Mouse (Mus musculus): Measurements from ENCODE around the gene 2410004B18Rik. TPM values are rescaled to one million over a fixed set of nuclear protein-coding genes. Genes with fewer than 3 reads are reported as not detected.
"Not testable (repeated sequence)": the region's sequence is repeated elsewhere in the genome, so short reads cannot be mapped to it uniquely, and the experiment has no call there.

Gene 2410004B18Rik
- polyA plus RNA-seq, 1 experiment from 2014 or later: 36.4 TPM

GRCm38 (mm10) chr3:145953411-145953810, 15.6 kb downstream of the 2410004B18Rik start:
- no peak overlapping the region for H3K4me3 ChIP-seq (ENCODE audit: low read depth, low read length)
- H3K27ac ChIP-seq (replicated peaks): no peak overlapping the region
- H3K36me3 ChIP-seq (ENCODE audit: control insufficient read depth, insufficient read depth, low read length): no peaks in the 10 kb centered on the region
- H3K4me2 ChIP-seq (replicated peaks; ENCODE audit: low read depth): no peak overlapping the region
- 64% methylated on average over 2 of the region's 2 CpGs for WGBS
- no peaks in the 10 kb centered on the region for H3K4me1 ChIP-seq (replicated peaks; ENCODE audit: control insufficient read depth, insufficient read depth)
- H3K27me3 ChIP-seq (ENCODE audit: control insufficient read depth, insufficient read depth, low read length): no peaks in the 10 kb centered on the region
- no peak for ATAC-seq (ENCODE audit: low FRiP score, low TSS enrichment)
- DNase-seq (ENCODE audit: low spot score): no peak
- no peaks in the 10 kb centered on the region for H3K9me3 ChIP-seq (ENCODE audit: control insufficient read depth, low read length)
- no peak overlapping the region for H3K9ac ChIP-seq (ENCODE audit: low read length)
- TF ChIP-seq EP300 (optimal IDR thresholded peaks at IDR 0.05) (no peak), CTCF (IDR thresholded peaks at IDR 0.05; ENCODE audit: low read depth) (no peak)

- no peak overlapping the region for H3K27ac ChIP-seq (replicated peaks)
- no peak overlapping the region for H3K4me3 ChIP-seq (ENCODE audit: low read depth, low read length)
- no peak overlapping the region for H3K4me2 ChIP-seq (replicated peaks; ENCODE audit: low read depth)
- TF ChIP-seq EP300 (optimal IDR thresholded peaks at IDR 0.05) (no peak), CTCF (IDR thresholded peaks at IDR 0.05; ENCODE audit: low read depth) (no peak)
- ATAC-seq (ENCODE audit: low FRiP score, low TSS enrichment): no peak
- DNase-seq (ENCODE audit: low spot score): no peak
- no peak overlapping the region for H3K9ac ChIP-seq (ENCODE audit: low read length)
- H3K36me3 ChIP-seq (ENCODE audit: control insufficient read depth, insufficient read depth, low read length): no peaks in the 10 kb centered on the region
- whole genome bisulfite sequencing: 39% methylated on average over 1 of the region's 1 CpGs
- H3K4me1 ChIP-seq (replicated peaks; ENCODE audit: control insufficient read depth, insufficient read depth): no peaks in the 10 kb centered on the region; the same call in 1 of the 2 replicates
- no peaks in the 10 kb centered on the region for H3K9me3 ChIP-seq (ENCODE audit: control insufficient read depth, low read length)
- H3K27me3 ChIP-seq (ENCODE audit: control insufficient read depth, insufficient read depth, low read length): no peaks in the 10 kb centered on the region
Observed at GRCm38 (mm10) chr3:145959824-145960223, 22.0 kb downstream of the 2410004B18Rik start.

GRCm38 (mm10) chr3:145962411-145962810, 24.6 kb downstream of the 2410004B18Rik start:
- no peak overlapping the region for H3K4me3 ChIP-seq (ENCODE audit: low read depth, low read length)
- H3K27ac ChIP-seq (replicated peaks): no peak overlapping the region
- DNase-seq (ENCODE audit: low spot score) (peak; percentile 57), ATAC-seq (ENCODE audit: low FRiP score, low TSS enrichment) (no peak)
- 38% methylated on average over 9 of the region's 9 CpGs for WGBS
- TF ChIP-seq EP300 (optimal IDR thresholded peaks at IDR 0.05) (no peak), CTCF (IDR thresholded peaks at IDR 0.05; ENCODE audit: low read depth) (no peak)
- H3K27me3 ChIP-seq (ENCODE audit: control insufficient read depth, insufficient read depth, low read length): no peaks in the 10 kb centered on the region
- no peak overlapping the region for H3K4me2 ChIP-seq (replicated peaks; ENCODE audit: low read depth)
- no peaks in the 10 kb centered on the region for H3K36me3 ChIP-seq (ENCODE audit: control insufficient read depth, insufficient read depth, low read length)
- H3K9ac ChIP-seq (ENCODE audit: low read length): no peak overlapping the region
- no peaks in the 10 kb centered on the region; the same call in none of the 2 replicates for H3K4me1 ChIP-seq (replicated peaks; ENCODE audit: control insufficient read depth, insufficient read depth)
- H3K9me3 ChIP-seq (ENCODE audit: control insufficient read depth, low read length): no peaks in the 10 kb centered on the region

- Histone ChIP-seq H3K36me3 (ENCODE audit: control insufficient read depth, insufficient read depth, low read length) (no peaks in the 10 kb centered on the region), H3K27ac (replicated peaks) (peak overlapping the region; percentile 81), H3K4me1 (replicated peaks; ENCODE audit: control insufficient read depth, insufficient read depth) (no peaks in the 10 kb centered on the region; the same call in none of the 2 replicates), H3K9ac (ENCODE audit: low read length) (no peak overlapping the region), H3K27me3 (ENCODE audit: control insufficient read depth, insufficient read depth, low read length) (no peaks in the 10 kb centered on the region), H3K4me3 (ENCODE audit: low read depth, low read length) (no peak overlapping the region; the same call in 1 of the 2 replicates), H3K9me3 (ENCODE audit: control insufficient read depth, low read length) (no peaks in the 10 kb centered on the region), H3K4me2 (replicated peaks; ENCODE audit: low read depth) (peak overlapping the region; percentile 36)
- 31% methylated on average over 31 of the region's 31 CpGs for WGBS
- TF ChIP-seq CTCF (IDR thresholded peaks at IDR 0.05; ENCODE audit: low read depth): no peak
- 0 out of 2 replicates have a peak, but pooled peaks have one; percentile 31 for ATAC-seq (ENCODE audit: low FRiP score, low TSS enrichment)
- peak; percentile 41 for DNase-seq (ENCODE audit: low spot score)
Observed at GRCm38 (mm10) chr3:145963101-145964017, 25.5 kb downstream of the 2410004B18Rik start.

- Histone ChIP-seq H3K27me3 (ENCODE audit: control insufficient read depth, insufficient read depth, low read length) (no peaks in the 10 kb centered on the region), H3K4me1 (replicated peaks; ENCODE audit: control insufficient read depth, insufficient read depth) (no peaks in the 10 kb centered on the region; the same call in none of the 2 replicates), H3K36me3 (ENCODE audit: control insufficient read depth, insufficient read depth, low read length) (no peaks in the 10 kb centered on the region), H3K4me2 (replicated peaks; ENCODE audit: low read depth) (peak overlapping the region; percentile 36), H3K9me3 (ENCODE audit: control insufficient read depth, low read length) (no peaks in the 10 kb centered on the region), H3K27ac (replicated peaks) (peak overlapping the region; percentile 81), H3K9ac (ENCODE audit: low read length) (peak overlapping the region; percentile 23; the same call in 1 of the 2 replicates), H3K4me3 (ENCODE audit: low read depth, low read length) (peak overlapping the region; percentile 6; the same call in 1 of the 2 replicates)
- peak; percentile 66 for DNase-seq (ENCODE audit: low spot score)
- WGBS: 35% methylated on average over 10 of the region's 10 CpGs
- TF ChIP-seq EP300 (optimal IDR thresholded peaks at IDR 0.05) (no peak), CTCF (IDR thresholded peaks at IDR 0.05; ENCODE audit: low read depth) (no peak)
- ATAC-seq (ENCODE audit: low FRiP score, low TSS enrichment): peak; percentile 87
Observed at GRCm38 (mm10) chr3:145964018-145964387, 26.2 kb downstream of the 2410004B18Rik start.

- no peaks in the 10 kb centered on the region for H3K9me3 ChIP-seq (ENCODE audit: control insufficient read depth, low read length)
- peak; percentile 93 for ATAC-seq (ENCODE audit: low FRiP score, low TSS enrichment)
- H3K4me3 ChIP-seq (ENCODE audit: low read depth, low read length): 0 out of 2 replicates have a peak overlapping the region, but pooled peaks have one; percentile 6
- no peak overlapping the region for H3K9ac ChIP-seq (ENCODE audit: low read length)
- no peaks in the 10 kb centered on the region for H3K27me3 ChIP-seq (ENCODE audit: control insufficient read depth, insufficient read depth, low read length)
- H3K4me2 ChIP-seq (replicated peaks; ENCODE audit: low read depth): peak overlapping the region; percentile 36
- 8% methylated on average over 10 of the region's 10 CpGs for WGBS
- TF ChIP-seq CTCF (IDR thresholded peaks at IDR 0.05; ENCODE audit: low read depth) (no peak), EP300 (optimal IDR thresholded peaks at IDR 0.05) (peak; percentile 77)
- H3K27ac ChIP-seq (replicated peaks): peak overlapping the region; percentile 81
- no peaks in the 10 kb centered on the region for H3K36me3 ChIP-seq (ENCODE audit: control insufficient read depth, insufficient read depth, low read length)
- DNase-seq (ENCODE audit: low spot score): peak; percentile 94
- no peaks in the 10 kb centered on the region; the same call in none of the 2 replicates for H3K4me1 ChIP-seq (replicated peaks; ENCODE audit: control insufficient read depth, insufficient read depth)
Observed at GRCm38 (mm10) chr3:145964473-145964872, 26.7 kb downstream of the 2410004B18Rik start.

- H3K27me3 ChIP-seq (ENCODE audit: control insufficient read depth, insufficient read depth, low read length); H3K4me2 ChIP-seq (replicated peaks; ENCODE audit: low read depth); H3K36me3 ChIP-seq (ENCODE audit: control insufficient read depth, insufficient read depth, low read length); ATAC-seq (ENCODE audit: low FRiP score, low TSS enrichment); H3K9me3 ChIP-seq (ENCODE audit: control insufficient read depth, low read length); H3K27ac ChIP-seq (replicated peaks); H3K4me1 ChIP-seq (replicated peaks; ENCODE audit: control insufficient read depth, insufficient read depth); H3K9ac ChIP-seq (ENCODE audit: low read length); DNase-seq (ENCODE audit: low spot score); H3K4me3 ChIP-seq (ENCODE audit: low read depth, low read length): not testable (repeated sequence)
- 80% methylated on average over 3 of the region's 3 CpGs for WGBS
Observed at GRCm38 (mm10) chr3:145965583-145965982, 27.8 kb downstream of the 2410004B18Rik start.
